Mouse (Mus musculus): ENCODE results near the gene Pxmp4.

Gene Pxmp4

GRCm38 (mm10) chr2:154569836-154570286 lies 33.6 kb downstream of the Pxmp4 start, which contains the start of gene E2f1:
E2f1 (minus strand) TSS chr2:154569892.
- DNase-seq, result peak; percentile 96

- DNase-seq, result peak; percentile 57
Observed at GRCm38 (mm10) chr2:154569071-154569748, 34.3 kb downstream of the Pxmp4 start.

- DNase-seq, result peak; percentile 55
Observed at GRCm38 (mm10) chr2:154568329-154569070, 35.0 kb downstream of the Pxmp4 start.

GRCm38 (mm10) chr2:154567766-154568165 lies 35.7 kb downstream of the Pxmp4 start:
- no peak for DNase-seq

GRCm38 (mm10) chr2:154566641-154567040 lies 36.9 kb downstream of the Pxmp4 start:
- no peak for DNase-seq

- no peak for DNase-seq
Observed at GRCm38 (mm10) chr2:154565562-154565961, 37.9 kb downstream of the Pxmp4 start.

- no peak for DNase-seq
Observed at GRCm38 (mm10) chr2:154563612-154564170, 39.8 kb downstream of the Pxmp4 start.

- DNase-seq, result peak; percentile 50
Observed at GRCm38 (mm10) chr2:154558264-154559039, 45.1 kb downstream of the Pxmp4 start, which contains the start of gene Necab3. Necab3 (minus strand) TSS chr2:154558890.

- no peak for DNase-seq
Observed at GRCm38 (mm10) chr2:154557184-154557832, 46.2 kb downstream of the Pxmp4 start.

GRCm38 (mm10) chr2:154555235-154555634 lies 48.3 kb downstream of the Pxmp4 start:
- no peak for DNase-seq

- peak; percentile 73 for DNase-seq
Observed at GRCm38 (mm10) chr2:154552424-154552907, 51.0 kb downstream of the Pxmp4 start.

- DNase-seq, result no peak
Observed at GRCm38 (mm10) chr2:154551927-154552326, 51.6 kb downstream of the Pxmp4 start.

- no peak for DNase-seq
Observed at GRCm38 (mm10) chr2:154551476-154551875, 52.0 kb downstream of the Pxmp4 start, which contains the start of gene Actl10. Actl10 (plus strand) TSS chr2:154551776.

- DNase-seq, result no peak
Observed at GRCm38 (mm10) chr2:154550937-154551336, 52.6 kb downstream of the Pxmp4 start.

GRCm38 (mm10) chr2:154549886-154550189 lies 53.7 kb downstream of the Pxmp4 start:
- no peak for DNase-seq

GRCm38 (mm10) chr2:154549127-154549885 lies 54.2 kb downstream of the Pxmp4 start:
- peak; percentile 70 for DNase-seq

- no peak for DNase-seq
Observed at GRCm38 (mm10) chr2:154548688-154549087, 54.8 kb downstream of the Pxmp4 start.

- DNase-seq, result no peak
Observed at GRCm38 (mm10) chr2:154546711-154547110, 56.8 kb downstream of the Pxmp4 start, which contains the start of gene 1700003F12Rik. 1700003F12Rik (plus strand) TSS chr2:154547085.

- DNase-seq, result peak; percentile 65
Observed at GRCm38 (mm10) chr2:154543567-154544347, 59.8 kb downstream of the Pxmp4 start.

- no peak for DNase-seq
Observed at GRCm38 (mm10) chr2:154541630-154542029, 61.9 kb downstream of the Pxmp4 start.

GRCm38 (mm10) chr2:154539720-154540119 lies 63.8 kb downstream of the Pxmp4 start:
- DNase-seq, result peak; percentile 53
